Mouse (Mus musculus) testis, adult 2 months (tissue): ENCODE data around the gene Cracr2b. TPM values are rescaled to one million over a fixed set of nuclear protein-coding genes. Genes with fewer than 3 reads are reported as not detected.

Source experiments
- H3K27ac ChIP-seq: fragments of 200-500 bp; 2 replicates; pipeline ENCODE4 v1.5.1; 2012; ENCODE audit warnings: low read depth, low read length; ENCODE audit not compliant: control insufficient read depth, insufficient read depth
- H3K27me3 ChIP-seq: fragments of 200-500 bp; 2 replicates; pipeline ENCODE4 v1.6.1; 2012; ENCODE audit warnings: mild to moderate bottlenecking, low read length, moderate library complexity; ENCODE audit not compliant: control insufficient read depth, insufficient read depth
- H3K36me3 ChIP-seq: fragments of 200-500 bp; 2 replicates; pipeline ENCODE4 v1.6.1; 2012; ENCODE audit warnings: mild to moderate bottlenecking, low read length; ENCODE audit not compliant: control insufficient read depth, insufficient read depth
- H3K4me1 ChIP-seq: fragments of 200-500 bp; 2 replicates; pipeline ENCODE4 v1.6.1; 2012; ENCODE audit warnings: low read length; ENCODE audit not compliant: control insufficient read depth, insufficient read depth
- H3K4me3 ChIP-seq: fragments of 200-500 bp; 2 replicates; pipeline ENCODE4 v1.5.1; 2012; ENCODE audit warnings: low read depth, mild to moderate bottlenecking, low read length, moderate library complexity, mixed read lengths; ENCODE audit not compliant: control insufficient read depth
- CTCF ChIP-seq: fragments of 200-500 bp; IDR thresholded peaks from 2 replicates; pipeline ENCODE4 v1.5.1; 2012; ENCODE audit warnings: low read depth, mild to moderate bottlenecking, inconsistent platforms, low read length, moderate library complexity; ENCODE audit not compliant: control insufficient read depth, insufficient read depth, insufficient replicate concordance
- POLR2A ChIP-seq: fragments of 200-500 bp; IDR thresholded peaks from 2 replicates; pipeline ENCODE4 v1.6.1; 2012; ENCODE audit warnings: low read depth, mild to moderate bottlenecking, inconsistent platforms, low read length, moderate library complexity; ENCODE audit not compliant: control insufficient read depth
- polyA plus RNA-seq: library from polyadenylated mRNA; depleted of rRNA; stranded (reverse); fragments of >200 nt; gene quantifications from 2 replicates; pipeline ENCODE4 v1.2.3, GENCODE M21; 2012

Cracr2b gene
- polyA plus RNA-seq, 1 experiment, result 2.1 TPM

GRCm38 (mm10) chr7:141485186-141485585, 24.3 kb downstream of the Cracr2b start:
- H3K4me3 ChIP-seq, result no peak overlapping the region
- H3K27me3 ChIP-seq, result no peaks in the 10 kb centered on the region
- TF ChIP-seq POLR2A (no peak), CTCF (no peak)
- no peaks in the 10 kb centered on the region for H3K36me3 ChIP-seq
- peaks cover 16% of the 10 kb centered on the region for H3K4me1 ChIP-seq
- H3K27ac ChIP-seq, result no peak overlapping the region

GRCm38 (mm10) chr7:141485606-141486005, 24.7 kb downstream of the Cracr2b start:
- H3K36me3 ChIP-seq, result no peaks in the 10 kb centered on the region
- peaks cover 16% of the 10 kb centered on the region for H3K4me1 ChIP-seq
- TF ChIP-seq POLR2A, result no peak
- no peak for TF ChIP-seq CTCF
- no peak overlapping the region for H3K4me3 ChIP-seq
- H3K27me3 ChIP-seq, result no peaks in the 10 kb centered on the region
- H3K27ac ChIP-seq, result no peak overlapping the region

- Histone ChIP-seq H3K4me1 (peaks cover 13% of the 10 kb centered on the region), H3K27ac (no peak overlapping the region), H3K36me3 (no peaks in the 10 kb centered on the region), H3K4me3 (no peak overlapping the region), H3K27me3 (no peaks in the 10 kb centered on the region)
- TF ChIP-seq CTCF, result no peak
- no peak for TF ChIP-seq POLR2A
Observed at GRCm38 (mm10) chr7:141486239-141486638, 25.3 kb downstream of the Cracr2b start.

GRCm38 (mm10) chr7:141487141-141487540, 26.2 kb downstream of the Cracr2b start:
- TF ChIP-seq POLR2A, result no peak
- TF ChIP-seq CTCF, result no peak
- Histone ChIP-seq H3K27ac (no peak overlapping the region), H3K4me1 (peaks cover 7% of the 10 kb centered on the region), H3K36me3 (no peaks in the 10 kb centered on the region), H3K27me3 (no peaks in the 10 kb centered on the region), H3K4me3 (no peak overlapping the region)

- Histone ChIP-seq H3K4me3 (no peak overlapping the region), H3K27me3 (no peaks in the 10 kb centered on the region), H3K36me3 (no peaks in the 10 kb centered on the region), H3K4me1 (no peaks in the 10 kb centered on the region), H3K27ac (no peak overlapping the region)
- TF ChIP-seq CTCF (no peak), POLR2A (no peak)
Observed at GRCm38 (mm10) chr7:141491151-141491550, 30.3 kb downstream of the Cracr2b start.

- Histone ChIP-seq H3K4me1 (no peaks in the 10 kb centered on the region), H3K27ac (no peak overlapping the region), H3K4me3 (no peak overlapping the region), H3K27me3 (no peaks in the 10 kb centered on the region), H3K36me3 (no peaks in the 10 kb centered on the region)
- TF ChIP-seq POLR2A (no peak), CTCF (no peak)
Observed at GRCm38 (mm10) chr7:141492738-141493137, 31.8 kb downstream of the Cracr2b start.

- TF ChIP-seq CTCF, result no peak
- H3K27ac ChIP-seq, result no peak overlapping the region
- no peaks in the 10 kb centered on the region for H3K36me3 ChIP-seq
- H3K27me3 ChIP-seq, result no peaks in the 10 kb centered on the region
- H3K4me1 ChIP-seq, result no peaks in the 10 kb centered on the region
- no peak overlapping the region for H3K4me3 ChIP-seq
Observed at GRCm38 (mm10) chr7:141493729-141494128, 32.8 kb downstream of the Cracr2b start.

DNA sequence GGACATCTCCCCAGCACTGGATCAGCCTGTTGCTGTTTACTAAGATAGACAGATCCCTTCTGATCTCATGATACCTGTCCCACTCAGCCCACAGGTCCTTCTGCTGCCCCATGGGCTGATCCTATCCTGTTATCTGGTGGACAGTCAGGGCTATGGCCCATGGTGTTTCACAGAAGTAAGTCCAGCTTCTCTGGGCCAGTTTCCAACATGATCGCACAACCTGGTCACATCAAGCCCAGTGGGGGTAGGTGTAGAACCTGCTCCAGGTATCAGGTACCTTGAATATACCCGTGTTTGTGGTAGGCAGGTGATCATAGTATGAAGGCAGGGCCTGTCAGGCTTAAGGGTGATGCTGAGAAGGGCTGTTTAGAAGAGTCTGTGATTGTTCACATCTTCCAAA, 34.5 kb downstream of the Cracr2b start:
- Histone ChIP-seq H3K4me1 (no peaks in the 10 kb centered on the region), H3K27me3 (no peaks in the 10 kb centered on the region), H3K4me3 (no peak overlapping the region), H3K27ac (no peak overlapping the region), H3K36me3 (no peaks in the 10 kb centered on the region)
- TF ChIP-seq CTCF (no peak), POLR2A (no peak)
